Comparison of ENCODE assay signal across 8 mouse cellular contexts in the genomic region with DNA sequence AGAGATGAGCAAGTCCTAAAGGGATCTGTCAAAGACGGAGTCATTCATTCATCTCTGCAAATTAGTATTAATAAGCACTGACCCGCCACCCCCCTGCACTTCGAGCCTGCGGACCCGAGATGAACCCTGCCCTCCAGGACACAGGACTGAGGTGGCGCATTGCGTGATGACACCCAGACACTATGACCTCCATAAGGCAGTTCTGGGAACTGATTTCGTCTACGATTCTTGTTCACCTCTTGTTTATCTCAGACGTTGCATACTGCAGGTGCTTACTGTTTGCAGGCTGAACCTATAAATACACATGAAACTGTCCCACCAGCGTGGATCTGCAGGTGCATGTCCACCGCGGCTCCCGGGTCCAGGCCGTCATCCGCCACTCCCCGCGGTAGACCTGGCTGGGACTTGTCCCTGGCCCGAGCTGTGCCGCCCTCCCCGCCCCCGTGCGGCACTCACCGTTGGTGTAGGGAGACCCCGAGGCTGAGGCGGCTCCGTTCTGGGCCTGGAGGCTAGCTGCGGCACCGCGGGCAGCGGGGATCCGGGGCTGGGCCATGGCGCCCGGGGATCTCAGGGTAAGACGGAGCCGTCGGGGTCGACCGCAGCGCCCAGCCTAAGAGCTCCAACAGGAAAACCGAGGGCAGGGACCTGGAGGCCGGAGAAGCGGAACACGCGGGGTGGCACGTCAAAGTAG. TPM values are rescaled to one million over a fixed set of nuclear protein-coding genes. Genes with fewer than 3 reads are reported as not detected.
DNase-seq lines count a peak whose midpoint lies in the region; ATAC-seq and TF ChIP-seq lines count a peak whose summit lies in the region.

No protein-coding gene starts in this region.

- under 1% methylated on average over 46 of the region's 46 CpGs for WGBS in lung, embryonic 14.5 days
- WGBS in forebrain, embryonic 14.5 days, result under 1% methylated on average over 46 of the region's 46 CpGs
- WGBS in kidney, embryonic 15.5 days, result under 1% methylated on average over 46 of the region's 46 CpGs

- 0 out of 2 replicates have a peak, but pooled peaks have one; percentile 6 for TF ChIP-seq CTCF in lung, embryonic 14.5 days (IDR thresholded peaks at IDR 0.05; ENCODE audit: low read depth)

- H3K4me1 ChIP-seq in lung, embryonic 14.5 days (ENCODE audit: insufficient read depth), result peaks cover 3% of the 10 kb centered on the region; the same call in 1 of the 2 replicates
- H3K4me1 ChIP-seq in forebrain, embryonic 14.5 days (ENCODE audit: control insufficient read depth, insufficient read depth, low read length), result peaks cover 10% of the 10 kb centered on the region
- H3K4me1 ChIP-seq in kidney, embryonic 15.5 days, result peaks cover 24% of the 10 kb centered on the region
- H3K4me1 ChIP-seq in megakaryocyte, embryonic 14.5 days, result peaks cover 39% of the 10 kb centered on the region

- H3K4me3 ChIP-seq in lung, embryonic 14.5 days (ENCODE audit: low read depth, low read length), result peak overlapping the region; percentile 99
- H3K4me3 ChIP-seq in forebrain, embryonic 14.5 days (ENCODE audit: low read depth, low read length), result peak overlapping the region; percentile 97
- peak overlapping the region; percentile 83 for H3K4me3 ChIP-seq in kidney, embryonic 15.5 days (replicated peaks)
- peak overlapping the region; percentile 99 for H3K4me3 ChIP-seq in megakaryocyte, embryonic 14.5 days (replicated peaks)

- H3K9ac ChIP-seq in lung, embryonic 14.5 days, result peak overlapping the region; percentile 93
- peak overlapping the region; percentile 94 for H3K9ac ChIP-seq in forebrain, embryonic 14.5 days (ENCODE audit: low read length)
- H3K9ac ChIP-seq in kidney, embryonic 15.5 days, result peak overlapping the region; percentile 93

- peak; percentile 80 for ATAC-seq in lung, embryonic 14.5 days (ENCODE audit: insufficient read depth)
- ATAC-seq in activated CD4-positive, CD25-positive, alpha-beta regulatory T cell, adult 4 months, result peak; percentile 21
- ATAC-seq in forebrain, embryonic 14.5 days, result peak; percentile 79
- ATAC-seq in kidney, embryonic 15.5 days (replicated peaks; ENCODE audit: low FRiP score), result peak; percentile 85

- peak overlapping the region; percentile 70 for H3K27ac ChIP-seq in lung, embryonic 14.5 days (ENCODE audit: low read depth)
- peak overlapping the region; percentile 52; the same call in 1 of the 2 replicates for H3K27ac ChIP-seq in forebrain, embryonic 14.5 days (ENCODE audit: low read depth, low read length)
- peak overlapping the region; percentile 77 for H3K27ac ChIP-seq in kidney, embryonic 15.5 days

- H3K36me3 ChIP-seq in lung, embryonic 14.5 days (ENCODE audit: insufficient read depth), result no peaks in the 10 kb centered on the region
- no peaks in the 10 kb centered on the region for H3K36me3 ChIP-seq in forebrain, embryonic 14.5 days (ENCODE audit: control insufficient read depth, insufficient read depth, low read length)
- no peaks in the 10 kb centered on the region for H3K36me3 ChIP-seq in kidney, embryonic 15.5 days
- peaks cover 10% of the 10 kb centered on the region for H3K36me3 ChIP-seq in megakaryocyte, embryonic 14.5 days (replicated peaks; ENCODE audit: low read length)

- no peaks in the 10 kb centered on the region for H3K27me3 ChIP-seq in lung, embryonic 14.5 days (ENCODE audit: insufficient read depth, low read length)
- no peaks in the 10 kb centered on the region for H3K27me3 ChIP-seq in forebrain, embryonic 14.5 days (replicated peaks; ENCODE audit: control insufficient read depth, insufficient read depth, low read length)
- peaks cover 8% of the 10 kb centered on the region for H3K27me3 ChIP-seq in kidney, embryonic 15.5 days
- H3K27me3 ChIP-seq in megakaryocyte, embryonic 14.5 days (replicated peaks), result no peaks in the 10 kb centered on the region

- DNase-seq in lung, embryonic 14.5 days, result peak; percentile 50
- DNase-seq in lung, postnatal 25 days (ENCODE audit: low spot score), result no peak
- no peak for DNase-seq in forebrain, embryonic 14.5 days (ENCODE audit: low spot score)
- peak; percentile 16 to 53 for DNase-seq in thymus, postnatal 10 days (ENCODE audit: low spot score in 2 of 2)
- DNase-seq in cerebellum, adult 11 months, result no peak

- peak overlapping the region; percentile 91 for H3K4me2 ChIP-seq in lung, embryonic 14.5 days
- peak overlapping the region; percentile 86 for H3K4me2 ChIP-seq in forebrain, embryonic 14.5 days (ENCODE audit: low read length)
- peak overlapping the region; percentile 75 for H3K4me2 ChIP-seq in kidney, embryonic 15.5 days

- no peaks in the 10 kb centered on the region for H3K9me3 ChIP-seq in lung, embryonic 14.5 days (ENCODE audit: low read depth, low read length)
- H3K9me3 ChIP-seq in forebrain, embryonic 14.5 days (replicated peaks; ENCODE audit: control insufficient read depth, low read length), result no peaks in the 10 kb centered on the region
- no peaks in the 10 kb centered on the region for H3K9me3 ChIP-seq in kidney, embryonic 15.5 days (replicated peaks)
- no peaks in the 10 kb centered on the region for H3K9me3 ChIP-seq in megakaryocyte, embryonic 14.5 days

RNA-seq across cellular contexts. Expression of gene Sec24a, which starts 7.7 kb away (rescaled TPM):
- polyA plus RNA-seq in lung, embryonic 14.5 days (2014; fragmentation: Nextera tagmentation; extraction: Ambion mirVana), result 16.3 and 16.8 TPM in 2 replicates
- 10 to 100 TPM; 20.9 to 28.3 TPM for polyA plus RNA-seq in activated CD4-positive, CD25-positive, alpha-beta regulatory T cell, adult 4 months (2017; shearing (Covaris generic))
- 7.5 and 11.6 TPM in 2 replicates for polyA plus RNA-seq in forebrain, embryonic 14.5 days (2014; fragmentation: Nextera tagmentation; extraction: Ambion mirVana)
- 14.3 and 15.3 TPM in 2 replicates for polyA plus RNA-seq in kidney, embryonic 15.5 days (2015; fragmentation: Nextera tagmentation; extraction: Ambion mirVana)
- 2.6 and 8.2 TPM in 2 replicates for polyA plus RNA-seq in megakaryocyte, embryonic 14.5 days (2012; ENCODE audit: insufficient read depth, low replicate concordance)

RNA-seq across cellular contexts. Expression of gene Sar1b, which starts 7.7 kb away (rescaled TPM):
- polyA plus RNA-seq in lung, embryonic 14.5 days (2014; fragmentation: Nextera tagmentation; extraction: Ambion mirVana), result 105 and 109 TPM in 2 replicates
- polyA plus RNA-seq in activated CD4-positive, CD25-positive, alpha-beta regulatory T cell, adult 4 months (2017; shearing (Covaris generic)), result 100 to 1,000 TPM; 152 to 155 TPM
- 179 and 184 TPM in 2 replicates for polyA plus RNA-seq in forebrain, embryonic 14.5 days (2014; fragmentation: Nextera tagmentation; extraction: Ambion mirVana)
- 111 and 114 TPM in 2 replicates for polyA plus RNA-seq in kidney, embryonic 15.5 days (2015; fragmentation: Nextera tagmentation; extraction: Ambion mirVana)
- 8.5 TPM in 1 of 2 replicates, not detected in the other for polyA plus RNA-seq in megakaryocyte, embryonic 14.5 days (2012; ENCODE audit: insufficient read depth, low replicate concordance)

Comparison
In these comparisons a context has a peak if more than half of its experiments do, and no peak if none do; other contexts are left out.
1. DNase-seq: peak in lung, embryonic 14.5 days (single experiment) and thymus, postnatal 10 days (2 of 2); none in lung, postnatal 25 days (single experiment), forebrain, embryonic 14.5 days (single experiment) and cerebellum, adult 11 months (single experiment).
2. ATAC-seq: peak in every context shown above with its lines; median percentile 85 in kidney, embryonic 15.5 days; 80 in lung, embryonic 14.5 days; 79 in forebrain, embryonic 14.5 days; 21 in activated CD4-positive, CD25-positive, alpha-beta regulatory T cell, adult 4 months.
3. RNA of gene Sar1b, which starts 7.7 kb away (polyA plus RNA-seq): 179 to 184 TPM in forebrain, embryonic 14.5 days, 152 to 155 TPM in activated CD4-positive, CD25-positive, alpha-beta regulatory T cell, adult 4 months, 111 to 114 TPM in kidney, embryonic 15.5 days and 105 to 109 TPM in lung, embryonic 14.5 days; 8.5 TPM in megakaryocyte, embryonic 14.5 days; every median in the first group is over 10 times any median in the second.
4. Peak in every context shown above with its lines, with median percentiles within 50 percentile points of each other: H3K27ac ChIP-seq, H3K4me2 ChIP-seq, H3K4me3 ChIP-seq and H3K9ac ChIP-seq.